Mouse (Mus musculus) myocyte (in vitro differentiated cells): ENCODE results near the gene Adamtsl4. TPM values are rescaled to one million over a fixed set of nuclear protein-coding genes. Genes with fewer than 3 reads are reported as not detected.

Source experiments
- H3K27me3 ChIP-seq: one replicate; pipeline ENCODE4 v1.6.1; 2011; ENCODE audit not compliant: control insufficient read depth, insufficient read depth, insufficient read length
- H3K36me3 ChIP-seq: one replicate; pipeline ENCODE4 v1.6.1; 2011; ENCODE audit not compliant: control insufficient read depth, insufficient read depth
- H3K4me2 ChIP-seq: one replicate; pipeline ENCODE4 v1.6.1; 2011; ENCODE audit warnings: low read depth, control low read depth
- H3K4me3 ChIP-seq: one replicate; pipeline ENCODE4 v1.5.1; 2011; ENCODE audit warnings: mild to moderate bottlenecking, control low read depth, moderate library complexity
- H3K79me2 ChIP-seq: one replicate; pipeline ENCODE4 v1.6.1; 2011; ENCODE audit not compliant: control insufficient read depth, insufficient read depth
- H3ac ChIP-seq: one replicate; pipeline ENCODE4 v1.6.1; 2011; ENCODE audit not compliant: control insufficient read depth, insufficient read length
- CEBPB ChIP-seq: IDR thresholded peaks from 2 replicates; pipeline ENCODE4 v1.6.1; 2011; ENCODE audit warnings: mild to moderate bottlenecking, moderate library complexity; ENCODE audit not compliant: poor library complexity, insufficient read depth, severe bottlenecking
- E2F4 ChIP-seq: IDR thresholded peaks from one replicate; pipeline ENCODE4 v1.6.1; 2011; ENCODE audit warnings: mild to moderate bottlenecking, control low read depth, moderate library complexity; ENCODE audit not compliant: insufficient read depth
- MAX ChIP-seq: IDR thresholded peaks from one replicate; pipeline ENCODE4 v1.6.1; 2011; ENCODE audit warnings: low read depth, mild to moderate bottlenecking, control low read depth
- MYOD1 ChIP-seq, 3 experiments: IDR thresholded peaks; one replicate each; pipeline ENCODE4 v1.6.1; 2011; ENCODE audit warnings: control low read depth in 2 of 3, low read depth in 2 of 3, mild to moderate bottlenecking in 2 of 3, moderate library complexity in 1 of 3; ENCODE audit not compliant: insufficient read length in 2 of 3, control insufficient read depth in 1 of 3
- MYOG ChIP-seq, 3 experiments: IDR thresholded peaks; one replicate each; pipeline ENCODE4 v1.6.1; 2011; ENCODE audit warnings: control low read depth in 2 of 3, low read depth in 2 of 3, mild to moderate bottlenecking in 2 of 3; ENCODE audit not compliant: insufficient read length in 2 of 3, control insufficient read depth in 1 of 3, insufficient read depth in 1 of 3
- POLR2A ChIP-seq: IDR thresholded peaks from one replicate; pipeline ENCODE4 v1.6.1; 2011; ENCODE audit warnings: low read depth, mild to moderate bottlenecking, control low read depth, moderate library complexity; ENCODE audit not compliant: insufficient read length
- POLR2AphosphoS2 ChIP-seq: IDR thresholded peaks from one replicate; pipeline ENCODE4 v1.6.1; 2011; ENCODE audit warnings: low read depth, control low read depth; ENCODE audit not compliant: insufficient read length
- REST ChIP-seq: IDR thresholded peaks from one replicate; pipeline ENCODE4 v1.6.1; 2011; ENCODE audit warnings: mild to moderate bottlenecking, control low read depth, moderate library complexity; ENCODE audit not compliant: insufficient read depth, insufficient read length
- SRF ChIP-seq: IDR thresholded peaks from one replicate; pipeline ENCODE4 v1.6.1; 2011; ENCODE audit warnings: low read depth; ENCODE audit not compliant: control insufficient read depth, insufficient read length
- TCF12 ChIP-seq: IDR thresholded peaks from one replicate; pipeline ENCODE4 v1.6.1; 2011; ENCODE audit warnings: mild to moderate bottlenecking, control low read depth; ENCODE audit not compliant: poor library complexity, insufficient read depth, severe bottlenecking
- TCF3 ChIP-seq: IDR thresholded peaks from one replicate; pipeline ENCODE4 v1.6.1; 2011; ENCODE audit warnings: low read depth, control low read depth; ENCODE audit not compliant: insufficient read length
- USF1 ChIP-seq: IDR thresholded peaks from one replicate; pipeline ENCODE4 v1.6.1; 2011; ENCODE audit warnings: low read depth, mild to moderate bottlenecking, control low read depth, moderate library complexity
- polyA plus RNA-seq: library from polyadenylated mRNA; unstranded; fragments of >200 nt; fragmentation: generic; extraction: Trizol; gene quantifications from one replicate; pipeline ENCODE4 v1.2.1, GENCODE M21; 2012; ENCODE audit warnings: missing spikeins

Gene Adamtsl4
- polyA plus RNA-seq, 1 experiment, result 4.6 TPM

DNA sequence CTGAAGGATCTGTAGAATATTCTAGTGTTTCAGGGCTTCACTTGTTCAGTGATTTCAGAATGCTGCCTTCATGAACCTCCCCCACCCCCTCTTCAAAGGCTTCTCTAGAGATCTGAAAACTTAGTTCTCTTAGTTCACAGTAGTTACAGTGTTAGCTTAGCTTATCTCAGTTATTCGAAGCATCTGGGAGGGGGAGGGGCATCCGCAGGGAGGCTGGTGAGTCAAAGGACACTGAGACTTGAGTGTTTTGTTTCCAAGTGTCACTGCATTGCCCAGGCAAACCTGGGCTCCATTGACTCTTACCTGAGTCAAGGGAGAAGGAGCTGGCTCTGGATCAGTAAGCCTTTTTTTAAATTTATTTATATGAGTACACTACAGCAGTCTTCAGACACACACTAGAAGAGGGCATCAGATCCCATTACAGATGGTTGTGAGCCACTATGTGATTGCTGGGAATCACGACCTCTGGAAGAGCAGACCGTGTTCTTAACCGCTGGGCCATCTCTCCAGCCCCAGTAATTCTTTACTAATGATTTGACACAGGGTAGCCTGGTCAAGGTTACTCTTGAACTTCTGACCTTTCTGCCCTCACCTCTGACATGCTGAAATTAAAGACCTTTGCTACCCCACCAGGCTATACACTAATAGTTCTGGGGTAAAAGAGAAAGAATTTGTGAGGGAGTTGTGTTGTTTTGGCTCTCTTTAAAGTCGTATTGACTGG lies 21.4 kb downstream of the Adamtsl4 start:
- TF ChIP-seq TCF12 (no peak), USF1 (no peak), SRF (no peak), MAX (no peak), E2F4 (no peak), CEBPB (no peak), POLR2AphosphoS2 (peak; percentile 73), MYOD1 (IDR thresholded peaks at IDR 0.05; ENCODE audit: control insufficient read depth in 1 of 3, insufficient read length in 2 of 3, low read depth in 2 of 3) (peak in 1 of 3 experiments; percentile 11)
- Histone ChIP-seq H3K36me3 (peaks cover 27% of the 10 kb centered on the region), H3K27me3 (no peaks in the 10 kb centered on the region), H3ac (no peak overlapping the region), H3K4me2 (peak overlapping the region; percentile 71), H3K79me2 (peaks cover 96% of the 10 kb centered on the region), H3K4me3 (no peak overlapping the region)

DNA sequence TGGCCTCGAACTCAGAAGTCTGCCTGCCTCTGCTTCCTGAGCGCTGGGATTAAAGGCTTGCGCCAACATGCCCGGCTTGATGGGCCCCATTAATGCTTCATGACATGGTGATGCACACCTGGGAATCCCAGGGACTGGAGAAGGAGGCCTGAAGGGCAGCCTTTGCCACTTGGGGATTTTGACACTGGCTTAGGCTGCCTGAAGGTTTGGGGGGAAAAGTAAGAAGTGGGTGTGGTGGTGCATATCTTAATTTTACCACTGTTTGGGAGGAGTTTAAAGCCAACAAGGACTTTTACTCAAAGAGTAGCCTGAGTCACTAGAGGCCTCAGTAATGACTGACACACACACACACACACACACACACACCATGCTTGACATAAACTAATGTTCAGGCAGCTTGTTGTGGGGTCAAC lies 22.8 kb downstream of the Adamtsl4 start:
- TF ChIP-seq REST (no peak), TCF12 (no peak), TCF3 (no peak), POLR2A (no peak), MAX (no peak), CEBPB (no peak), USF1 (no peak), SRF (no peak), E2F4 (no peak), POLR2AphosphoS2 (no peak), MYOD1 (IDR thresholded peaks at IDR 0.05; ENCODE audit: control insufficient read depth in 1 of 3, insufficient read length in 2 of 3, low read depth in 2 of 3) (no peak), MYOG (IDR thresholded peaks at IDR 0.05; ENCODE audit: control insufficient read depth in 1 of 3, insufficient read depth in 1 of 3, insufficient read length in 2 of 3, low read depth in 2 of 3) (no peak)
- peaks cover 97% of the 10 kb centered on the region for H3K79me2 ChIP-seq
- H3K4me2 ChIP-seq, result peak overlapping the region; percentile 99
- no peak overlapping the region for H3ac ChIP-seq
- H3K4me3 ChIP-seq, result no peak overlapping the region
- H3K36me3 ChIP-seq, result peaks cover 38% of the 10 kb centered on the region
- H3K27me3 ChIP-seq, result no peaks in the 10 kb centered on the region

DNA sequence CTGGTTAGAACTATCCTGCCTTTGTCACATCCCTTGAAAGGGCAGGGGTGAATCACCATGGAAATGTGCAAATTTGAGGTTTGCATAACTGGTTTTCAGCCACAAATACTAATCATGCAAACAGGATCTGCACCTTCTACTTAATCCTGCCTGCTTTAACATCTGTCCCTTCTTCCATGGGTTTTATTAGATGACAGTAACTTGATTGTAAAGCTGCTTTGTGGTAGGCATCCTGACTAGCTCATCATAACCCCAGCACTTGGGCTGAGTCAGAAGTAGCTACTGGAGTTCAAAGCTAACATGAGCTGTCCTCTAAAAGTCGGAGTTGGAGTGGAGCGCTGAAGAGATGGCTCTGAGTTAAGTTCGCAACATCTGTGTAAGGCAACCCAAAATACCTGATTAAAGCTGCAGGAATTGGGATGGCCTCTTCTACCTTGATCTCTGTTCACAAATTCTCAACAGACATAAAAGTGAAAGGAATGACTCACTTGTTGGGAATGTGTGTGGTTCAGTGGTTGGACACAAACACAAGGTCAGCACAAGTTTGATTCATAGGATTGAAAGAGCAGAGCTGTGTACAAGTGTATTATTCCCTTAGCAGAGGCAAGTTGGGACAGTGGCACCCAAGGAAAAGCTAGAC lies 23.6 kb downstream of the Adamtsl4 start:
- H3K4me2 ChIP-seq, result peak overlapping the region; percentile 99
- TF ChIP-seq MYOD1 (IDR thresholded peaks at IDR 0.05; ENCODE audit: control insufficient read depth in 1 of 3, insufficient read length in 2 of 3, low read depth in 2 of 3) (no peak), POLR2AphosphoS2 (peak; percentile 39)
- no peak overlapping the region for H3ac ChIP-seq
- H3K27me3 ChIP-seq, result no peaks in the 10 kb centered on the region
- peaks cover 42% of the 10 kb centered on the region for H3K36me3 ChIP-seq
- no peak overlapping the region for H3K4me3 ChIP-seq
- H3K79me2 ChIP-seq, result peaks cover 97% of the 10 kb centered on the region

DNA sequence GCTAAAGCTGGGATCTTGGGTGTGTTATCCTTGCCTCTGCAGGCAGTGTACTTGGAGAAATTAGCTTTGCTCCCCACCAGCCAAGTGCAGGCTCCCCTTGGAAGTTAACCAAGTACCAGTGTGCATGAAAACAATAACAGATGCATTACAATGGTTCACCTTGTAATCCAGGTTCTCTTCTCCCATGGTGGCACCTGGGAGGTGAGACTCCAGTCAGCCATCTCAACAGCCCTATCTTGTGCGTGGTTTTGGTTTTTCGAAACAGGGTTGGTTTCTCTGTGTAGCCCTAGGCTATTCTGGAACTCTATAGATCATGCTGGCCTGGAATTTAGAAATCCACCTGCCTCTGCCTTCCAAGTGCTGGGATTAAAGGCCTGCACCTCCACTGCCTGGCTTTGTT lies 24.2 kb downstream of the Adamtsl4 start:
- no peak overlapping the region for H3K4me3 ChIP-seq
- TF ChIP-seq TCF12 (no peak), POLR2A (no peak), SRF (no peak)
- H3K79me2 ChIP-seq, result peaks cover 92% of the 10 kb centered on the region
- H3ac ChIP-seq, result no peak overlapping the region
- peaks cover 38% of the 10 kb centered on the region for H3K36me3 ChIP-seq
- peak overlapping the region; percentile 99 for H3K4me2 ChIP-seq
- H3K27me3 ChIP-seq, result no peaks in the 10 kb centered on the region

DNA sequence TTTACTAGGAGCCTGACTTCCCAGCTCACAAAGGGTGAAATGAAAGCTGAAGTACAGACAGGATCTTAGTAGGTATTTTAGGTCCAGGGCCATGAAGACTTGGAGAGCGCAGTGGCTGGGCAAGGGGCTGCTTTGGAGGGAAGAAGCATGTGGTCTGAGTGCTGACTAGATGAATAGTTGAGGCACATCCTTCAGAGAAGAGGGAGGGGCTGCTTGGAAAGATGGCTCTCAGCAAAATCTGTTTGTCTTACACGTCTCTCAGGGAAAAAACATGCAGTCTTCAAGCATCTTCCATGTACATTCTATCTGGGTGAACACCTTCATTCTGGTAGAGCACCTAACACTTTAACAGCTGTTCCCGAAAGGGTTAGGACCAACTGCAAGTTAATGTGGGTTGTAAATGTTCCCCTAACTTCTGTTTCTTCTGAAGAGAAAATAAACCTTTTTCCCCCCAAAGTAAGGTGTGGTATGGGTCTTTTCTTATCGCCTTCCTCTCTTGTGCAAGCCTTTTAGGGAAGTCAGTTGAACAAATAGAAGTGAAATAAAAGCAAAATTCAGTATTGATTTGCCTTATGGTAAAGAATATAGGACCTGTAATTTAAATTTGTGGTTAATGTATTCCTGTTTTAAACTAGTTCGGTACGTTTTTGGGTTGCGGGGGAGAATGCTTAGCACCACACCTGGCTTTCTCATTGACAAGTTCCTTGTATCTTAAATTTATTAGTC lies 24.8 kb downstream of the Adamtsl4 start:
- H3K4me3 ChIP-seq, result peak overlapping the region; percentile 98
- peak overlapping the region; percentile 99 for H3K4me2 ChIP-seq
- H3ac ChIP-seq, result no peak overlapping the region
- no peak for TF ChIP-seq POLR2A
- no peak for TF ChIP-seq USF1
- TF ChIP-seq MYOD1 (IDR thresholded peaks at IDR 0.05; ENCODE audit: control insufficient read depth in 1 of 3, insufficient read length in 2 of 3, low read depth in 2 of 3), result no peak
- TF ChIP-seq CEBPB, result no peak
- no peak for TF ChIP-seq TCF3
- no peak for TF ChIP-seq MAX
- TF ChIP-seq SRF, result no peak
- no peak for TF ChIP-seq E2F4
- no peak for TF ChIP-seq REST
- TF ChIP-seq POLR2AphosphoS2, result no peak
- TF ChIP-seq MYOG (IDR thresholded peaks at IDR 0.05; ENCODE audit: control insufficient read depth in 1 of 3, insufficient read depth in 1 of 3, insufficient read length in 2 of 3, low read depth in 2 of 3), result no peak
- no peak for TF ChIP-seq TCF12
- peaks cover 92% of the 10 kb centered on the region for H3K79me2 ChIP-seq
- H3K36me3 ChIP-seq, result peaks cover 36% of the 10 kb centered on the region
- H3K27me3 ChIP-seq, result no peaks in the 10 kb centered on the region
